Mouse (Mus musculus) thymus, adult 2 months (tissue): ENCODE results near the gene Atad5.

Experiments
- CTCF ChIP-seq: fragments of 200-500 bp; IDR thresholded peaks from 2 replicates; pipeline ENCODE4 v1.5.1; 2012; ENCODE audit warnings: mild to moderate bottlenecking, control low read depth, low read length, moderate library complexity, borderline replicate concordance; ENCODE audit not compliant: control insufficient read depth, poor library complexity, insufficient read depth; ENCODE audit errors: extremely low read depth
- POLR2A ChIP-seq: fragments of 200-500 bp; IDR thresholded peaks from 2 replicates; pipeline ENCODE4 v1.6.1; 2012; ENCODE audit warnings: mild to moderate bottlenecking, low read length, control low read depth, moderate library complexity; ENCODE audit not compliant: control insufficient read depth, poor library complexity, insufficient read depth; ENCODE audit errors: extremely low read depth

- no peak for TF ChIP-seq POLR2A
- TF ChIP-seq CTCF = no peak
Measured at GRCm38 (mm10) chr11:80164224-80164623, 75.0 kb downstream of the Atad5 start.
